Mouse (Mus musculus): ENCODE measurements around the gene 1700012B07Rik.

The 1700012B07Rik gene

DNA sequence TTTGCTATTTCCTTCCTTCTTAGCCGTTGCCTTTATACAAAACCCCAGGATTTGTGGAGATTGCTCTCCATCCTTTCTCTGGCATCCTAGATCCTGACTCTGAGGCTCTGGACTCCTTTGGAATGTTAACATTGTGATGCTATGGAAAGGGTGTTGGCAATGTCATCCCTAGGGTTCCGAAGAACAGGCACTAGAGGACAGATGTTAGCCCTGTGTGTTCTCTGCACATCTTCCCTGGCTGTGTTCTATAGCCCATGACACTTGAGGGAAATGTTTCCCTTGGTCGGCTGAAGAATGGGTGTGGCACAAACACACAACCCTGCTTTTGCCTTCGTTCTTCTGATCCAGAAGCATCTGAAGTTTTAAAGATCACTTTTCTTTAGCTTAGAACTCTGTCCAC lies at the start of gene 1700012B07Rik:
TSS of gene 1700012B07Rik (minus strand) at position 101 of the 400 bp plus-strand sequence.
- no peak for DNase-seq (ENCODE audit: low read depth)

DNA sequence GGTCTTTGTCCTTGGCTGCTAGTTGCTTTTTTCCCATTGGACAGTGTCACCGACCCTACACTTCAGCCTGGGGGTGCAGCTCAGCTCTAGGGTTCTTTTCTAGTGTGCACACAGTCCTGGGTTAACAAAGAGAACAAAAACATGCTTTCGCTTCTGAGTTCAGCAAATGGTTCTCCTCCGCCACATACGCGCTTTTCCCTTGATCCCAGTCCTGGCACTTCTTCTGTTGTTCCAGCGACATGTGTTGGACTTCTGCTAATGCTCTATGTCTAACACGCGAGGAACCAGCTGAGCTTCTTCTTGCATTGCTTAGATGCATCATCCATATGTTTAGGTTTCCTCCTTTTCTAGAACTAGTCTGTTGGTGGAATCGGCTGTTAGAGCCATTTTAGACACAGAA lies 48.9 kb upstream of the 1700012B07Rik start:
- DNase-seq (ENCODE audit: low read depth) = no peak

GRCm38 (mm10) chr11:109875834-109876233 lies 48.0 kb upstream of the 1700012B07Rik start:
- DNase-seq (ENCODE audit: low read depth) = no peak

GRCm38 (mm10) chr11:109875525-109875802 lies 47.6 kb upstream of the 1700012B07Rik start:
- no peak for DNase-seq (ENCODE audit: low read depth)

- DNase-seq (ENCODE audit: low read depth) = no peak
Observed at GRCm38 (mm10) chr11:109874651-109875524, 47.0 kb upstream of the 1700012B07Rik start.

GRCm38 (mm10) chr11:109873852-109874610 lies 46.2 kb upstream of the 1700012B07Rik start:
- no peak for DNase-seq (ENCODE audit: low read depth)

DNA sequence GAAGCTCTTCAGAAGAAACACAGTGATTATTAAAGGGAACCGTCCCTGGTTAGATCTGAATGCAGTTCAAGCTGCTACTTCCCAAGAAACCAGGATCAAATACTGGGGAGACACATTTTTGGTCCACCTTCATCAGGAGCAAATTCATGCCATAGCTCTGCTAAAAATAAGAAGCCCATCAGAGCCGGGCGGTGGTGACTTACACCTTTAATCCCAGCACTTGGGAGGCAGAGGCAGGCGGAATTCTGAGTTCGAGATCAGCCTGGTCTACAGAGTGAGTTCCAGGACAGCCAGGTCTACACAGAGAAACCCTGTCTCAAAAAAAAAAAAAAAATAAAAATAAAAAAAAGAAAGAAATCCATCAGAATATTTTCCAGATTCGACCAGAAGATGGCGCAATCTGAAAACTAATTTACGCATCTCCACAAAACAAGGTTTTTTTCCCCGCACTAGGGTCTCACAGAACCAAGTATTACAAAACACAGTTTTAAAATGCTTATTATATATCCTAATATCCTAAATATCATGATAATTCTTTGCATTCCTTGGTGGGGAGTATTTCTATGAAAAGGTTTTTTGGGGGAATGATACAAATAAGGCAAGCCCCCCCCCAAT lies 45.4 kb upstream of the 1700012B07Rik start:
- DNase-seq (ENCODE audit: low read depth) = peak; percentile 10

DNA sequence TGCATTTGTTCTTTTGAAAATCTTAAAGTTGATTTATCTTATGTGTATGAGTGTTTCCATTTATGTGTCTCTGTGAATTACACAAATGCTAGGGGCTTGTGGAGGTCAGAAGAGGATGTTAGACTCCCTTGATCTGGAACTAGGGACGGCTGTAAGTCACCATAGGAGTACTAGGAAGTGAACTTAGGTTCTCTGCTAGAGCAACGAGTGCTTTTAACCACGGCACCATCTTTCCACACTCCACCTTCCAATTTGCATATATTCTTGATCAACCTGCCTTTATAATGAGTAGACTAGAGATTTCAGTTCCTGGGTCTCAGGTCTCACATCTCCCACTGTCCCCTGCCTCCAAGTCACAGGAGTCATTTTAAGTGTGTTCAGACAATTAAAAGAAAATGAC lies 44.8 kb upstream of the 1700012B07Rik start:
- DNase-seq (ENCODE audit: low read depth) = no peak

- no peak for DNase-seq (ENCODE audit: low read depth)
Observed at GRCm38 (mm10) chr11:109872056-109872455, 44.2 kb upstream of the 1700012B07Rik start.

DNA sequence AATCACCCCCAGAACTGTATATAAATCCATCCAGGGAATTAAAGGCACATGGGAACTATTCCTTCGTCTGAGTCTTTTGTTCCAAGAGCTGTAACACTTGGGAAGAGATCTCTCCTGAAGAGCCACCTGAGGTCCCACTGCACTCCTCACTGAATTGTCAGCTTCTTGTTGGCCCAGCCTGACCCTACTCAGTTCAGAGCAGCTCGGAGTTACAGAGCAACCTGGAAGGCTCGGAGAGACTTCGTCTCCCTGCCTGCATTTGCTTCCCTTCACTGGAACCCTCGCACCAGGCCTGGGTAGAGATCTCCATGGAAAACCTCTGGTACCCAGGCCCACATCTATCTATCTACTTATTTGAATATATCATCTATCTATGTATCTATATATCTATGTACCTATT lies 40.0 kb upstream of the 1700012B07Rik start:
- DNase-seq (ENCODE audit: low read depth) = no peak

DNA sequence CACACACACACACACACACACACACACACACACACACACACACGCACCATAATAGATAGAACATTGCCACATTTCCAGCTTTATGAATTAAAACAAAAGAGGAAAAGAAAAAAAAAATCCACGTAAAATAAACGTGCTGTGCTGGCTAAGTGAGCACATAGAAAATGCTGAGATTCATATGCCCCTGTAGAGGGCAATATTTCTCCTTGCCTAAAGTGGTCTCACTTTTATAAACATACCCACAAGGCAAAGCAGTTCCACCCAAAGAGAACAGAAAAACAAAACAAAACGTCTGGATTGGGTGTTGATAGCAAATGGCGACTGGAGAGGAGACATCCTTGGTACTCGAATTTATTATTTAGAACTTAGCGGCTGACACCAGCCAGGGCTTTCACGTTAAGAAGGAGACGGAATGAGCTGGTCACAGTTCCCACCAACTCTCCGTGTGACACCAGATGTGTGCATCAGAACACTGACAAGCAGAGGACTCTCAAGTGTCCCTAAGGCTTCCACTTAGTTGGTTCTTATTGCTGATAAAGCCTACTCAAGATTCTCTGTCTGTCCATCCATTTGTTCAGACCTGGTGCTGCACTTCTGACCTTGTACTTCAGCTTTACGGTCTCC lies 38.8 kb upstream of the 1700012B07Rik start:
- no peak for DNase-seq (ENCODE audit: low read depth)

GRCm38 (mm10) chr11:109865526-109865925 lies 37.7 kb upstream of the 1700012B07Rik start:
- DNase-seq (ENCODE audit: low read depth) = no peak

DNA sequence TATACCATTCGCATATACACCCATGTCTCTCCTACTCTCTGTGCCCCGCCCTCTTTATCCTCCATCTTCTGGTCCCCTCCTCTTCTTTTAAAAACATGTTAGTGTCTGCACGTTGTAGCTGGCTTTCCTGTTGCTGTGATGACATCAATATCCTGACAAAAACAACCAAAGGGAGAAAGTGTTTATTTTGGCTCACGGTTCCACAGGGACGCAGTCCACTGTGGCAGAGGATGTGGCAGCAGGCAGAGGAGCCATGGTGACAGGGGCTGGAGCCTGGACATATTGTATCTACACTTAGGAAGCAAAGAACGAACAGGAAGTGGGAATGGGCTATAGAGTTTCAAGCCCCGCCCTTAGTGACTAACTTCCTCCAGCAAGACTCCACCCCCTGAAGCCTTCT lies 36.1 kb upstream of the 1700012B07Rik start:
- DNase-seq (ENCODE audit: low read depth) = no peak

- DNase-seq (ENCODE audit: low read depth) = peak; percentile 55
Observed at GRCm38 (mm10) chr11:109863194-109863746, 35.4 kb upstream of the 1700012B07Rik start.

GRCm38 (mm10) chr11:109860508-109860907 lies 32.7 kb upstream of the 1700012B07Rik start:
- DNase-seq (ENCODE audit: low read depth) = peak; percentile 81

GRCm38 (mm10) chr11:109859939-109860469 lies 32.2 kb upstream of the 1700012B07Rik start:
- DNase-seq (ENCODE audit: low read depth) = peak; percentile 39

- no peak for DNase-seq (ENCODE audit: low read depth)
Observed at GRCm38 (mm10) chr11:109859441-109859840, 31.6 kb upstream of the 1700012B07Rik start.

- DNase-seq (ENCODE audit: low read depth) = no peak
Observed at GRCm38 (mm10) chr11:109857086-109857485, 29.2 kb upstream of the 1700012B07Rik start.

- DNase-seq (ENCODE audit: low read depth) = no peak
Observed at GRCm38 (mm10) chr11:109854056-109854455, 26.2 kb upstream of the 1700012B07Rik start.

DNA sequence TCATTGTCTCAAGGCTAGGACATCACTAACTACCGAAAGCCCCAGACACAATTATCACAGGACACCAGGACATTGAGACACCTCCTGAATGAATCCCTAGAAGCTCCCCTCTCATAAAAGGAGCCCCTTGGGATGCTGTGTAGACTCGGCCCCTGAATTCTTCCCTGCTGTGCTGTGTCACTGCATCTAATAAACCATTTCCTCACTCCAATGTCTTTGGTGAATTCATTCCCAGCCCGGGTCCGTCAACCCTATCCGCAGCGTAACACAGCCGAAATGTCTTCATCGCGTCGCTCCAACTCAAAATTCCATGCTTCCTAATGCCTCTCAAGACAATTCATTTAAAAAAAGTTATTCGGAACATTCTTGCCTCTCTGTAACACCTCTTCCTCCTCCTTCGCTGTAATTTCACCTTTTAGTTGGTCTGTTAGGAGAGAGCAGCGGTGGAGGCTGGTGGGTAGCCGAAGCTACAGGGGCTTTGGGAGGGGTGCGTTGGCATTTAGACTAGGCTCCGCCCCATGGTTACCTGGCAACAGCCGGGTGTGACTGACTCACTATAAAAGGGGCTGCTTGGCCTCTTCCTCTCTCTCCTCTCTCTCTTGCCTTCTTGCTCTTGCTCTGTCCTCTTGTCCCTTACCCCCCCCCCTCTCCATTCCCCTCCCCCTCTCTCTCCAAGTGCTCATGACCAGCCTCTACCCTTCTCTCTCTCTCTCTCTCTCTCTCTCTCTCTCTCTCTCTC lies 25.6 kb upstream of the 1700012B07Rik start:
- no peak for DNase-seq (ENCODE audit: low read depth)

GRCm38 (mm10) chr11:109851996-109852395 lies 24.1 kb upstream of the 1700012B07Rik start:
- DNase-seq (ENCODE audit: low read depth) = no peak

Measured in c-Kit-positive CD71-positive TER-119-negative erythroid progenitor cells, embryonic 14.5 days (primary cell).